Comparison of ENCODE assay signal across 22 mouse cellular contexts in the genomic region with DNA sequence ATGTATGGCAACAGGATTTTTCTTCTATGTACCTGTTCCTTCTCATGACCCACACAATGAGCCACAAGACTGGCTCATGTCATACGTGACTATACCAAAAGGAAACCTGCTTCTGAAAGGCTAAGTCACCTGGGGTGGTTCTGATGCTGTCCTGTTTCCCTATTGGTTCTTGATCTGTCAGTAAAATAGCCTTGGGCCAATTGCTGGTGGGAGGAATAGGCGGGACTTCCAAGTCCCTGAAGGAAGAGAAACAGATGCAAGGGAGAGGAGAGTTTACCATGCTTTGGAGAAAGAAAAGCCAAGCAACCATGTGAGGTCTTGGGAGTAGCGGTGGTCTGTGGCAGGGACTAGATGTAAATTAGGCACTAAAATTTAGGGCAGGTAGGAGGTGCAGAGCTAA.
DNase-seq lines count a peak whose midpoint lies in the region; ATAC-seq and TF ChIP-seq lines count a peak whose summit lies in the region.
"Had no signal": no experiment of that assay in that cellular context is flagged by ENCODE, and none has a peak within 500 bp of the region (broad histone marks: within the 10 kb centered on the region; RNA-seq: fewer than 3 reads in every experiment).

No protein-coding gene starts in this region.

- no peak for TF ChIP-seq CTCF in brain, embryonic 14.5 days (IDR thresholded peaks at IDR 0.05; ENCODE audit: borderline replicate concordance, extremely low read depth, insufficient read depth, insufficient read length)

- no peak overlapping the region for H3K27ac ChIP-seq in kidney, embryonic 15.5 days
- H3K27ac ChIP-seq: embryonic facial prominence, embryonic 10.5 days; embryonic facial prominence, embryonic 12.5 days; forebrain, embryonic 13.5 days; forebrain, embryonic 15.5 days had no signal

- no peak overlapping the region for H3K4me3 ChIP-seq in kidney, embryonic 15.5 days (replicated peaks)
- H3K4me3 ChIP-seq: embryonic facial prominence, embryonic 10.5 days; embryonic facial prominence, embryonic 12.5 days; forebrain, embryonic 13.5 days; forebrain, embryonic 15.5 days had no signal

- no peaks in the 10 kb centered on the region for H3K9me3 ChIP-seq in kidney, embryonic 15.5 days (replicated peaks)
- H3K9me3 ChIP-seq: embryonic facial prominence, embryonic 10.5 days; embryonic facial prominence, embryonic 12.5 days; forebrain, embryonic 13.5 days; forebrain, embryonic 15.5 days had no signal

- H3K4me1 ChIP-seq in kidney, embryonic 15.5 days: no peaks in the 10 kb centered on the region
- H3K4me1 ChIP-seq: embryonic facial prominence, embryonic 10.5 days; embryonic facial prominence, embryonic 12.5 days; forebrain, embryonic 15.5 days had no signal

- no peak for TF ChIP-seq POLR2A in brain, embryonic 14.5 days (IDR thresholded peaks at IDR 0.05; ENCODE audit: borderline replicate concordance, extremely low read depth, insufficient read depth, insufficient read length, poor library complexity, severe bottlenecking)

- H3K36me3 ChIP-seq in kidney, embryonic 15.5 days: no peaks in the 10 kb centered on the region
- H3K36me3 ChIP-seq: embryonic facial prominence, embryonic 10.5 days; embryonic facial prominence, embryonic 12.5 days; forebrain, embryonic 15.5 days had no signal

- H3K27me3 ChIP-seq in kidney, embryonic 15.5 days: no peaks in the 10 kb centered on the region
- H3K27me3 ChIP-seq: CH12.LX; embryonic facial prominence, embryonic 12.5 days; forebrain, embryonic 13.5 days; forebrain, embryonic 15.5 days had no signal

- no peak overlapping the region for H3K4me2 ChIP-seq in kidney, embryonic 15.5 days
- H3K4me2 ChIP-seq: embryonic facial prominence, embryonic 12.5 days; forebrain, embryonic 13.5 days; forebrain, embryonic 15.5 days had no signal

- no peak overlapping the region for H3K9ac ChIP-seq in kidney, embryonic 15.5 days
- H3K9ac ChIP-seq: embryonic facial prominence, embryonic 12.5 days; forebrain, embryonic 13.5 days; forebrain, embryonic 15.5 days; forebrain, postnatal 0 days had no signal

- no peak for DNase-seq in frontal cortex, postnatal 25 days (ENCODE audit: low spot score in 2 of 2)
- peak; percentile 21 for DNase-seq in ZHBTc4 (ENCODE audit: low read depth, low spot score)
- DNase-seq in brain, embryonic 14.5 days (ENCODE audit: low read depth): peak; percentile 22
- DNase-seq in right cerebral cortex, postnatal 36 days (ENCODE audit: low spot score in 2 of 2): no peak
- DNase-seq: adrenal gland, adult 2 months; adrenal gland, postnatal 10 days; adrenal gland, postnatal 25 days; B cell, adult 2 months; cerebellum, adult 11-12 months; cerebellum, adult 2 months; cerebellum, adult 9-10 months; cerebellum, postnatal 10 days; cerebellum, postnatal 25 days; forebrain, postnatal 0 days had no signal

- 59% methylated on average over 3 of the region's 3 CpGs for WGBS in kidney, embryonic 15.5 days

- ATAC-seq in frontal cortex, adult (ENCODE audit: low TSS enrichment): peak; percentile 46; the same call in 1 of the 2 replicates
- ATAC-seq in kidney, embryonic 15.5 days (replicated peaks; ENCODE audit: low FRiP score): no peak
- ATAC-seq: CD4-positive, CD25-positive, alpha-beta regulatory T cell, adult 4 months; forebrain, embryonic 13.5 days; forebrain, embryonic 15.5 days; forebrain, postnatal 0 days had no signal

Comparison
In these comparisons a context has a peak if more than half of its experiments do, and no peak if none do; other contexts are left out.
1. DNase-seq: peak in ZHBTc4 (single experiment) and brain, embryonic 14.5 days (single experiment); none in frontal cortex, postnatal 25 days (0 of 2) and right cerebral cortex, postnatal 36 days (0 of 2).